Mouse (Mus musculus): ENCODE measurements around the gene Ppil4. TPM values are rescaled to one million over a fixed set of nuclear protein-coding genes. Genes with fewer than 3 reads are reported as not detected.

Gene Ppil4
- polyA plus RNA-seq, 1 experiment from 2014 or later, result 42.5 TPM

DNA sequence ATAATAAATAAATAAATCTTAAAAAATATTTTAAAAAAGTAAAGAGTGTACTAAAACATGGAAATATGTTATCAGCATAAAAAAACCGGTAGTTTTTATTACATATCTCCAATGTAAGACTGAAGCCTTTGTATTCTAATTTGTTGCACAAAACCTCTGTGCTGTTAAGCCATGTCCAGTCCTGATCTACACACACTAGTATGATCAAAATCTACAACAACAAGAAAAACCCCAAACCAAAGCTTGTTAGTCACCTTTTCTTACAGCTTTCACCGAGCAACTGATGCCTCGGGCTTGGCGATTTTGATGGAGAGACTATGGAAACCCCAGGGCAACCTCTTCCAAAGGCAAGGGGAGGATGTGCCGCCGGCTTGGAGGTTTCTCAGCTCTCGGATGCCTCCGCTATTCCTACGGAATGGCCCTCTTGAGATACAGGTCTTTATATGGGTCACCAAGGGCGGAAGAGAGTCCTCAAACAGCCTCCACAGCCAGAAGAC lies 389 bp upstream of the Ppil4 start:
- Histone ChIP-seq H3K36me3 (peaks cover 27% of the 10 kb centered on the region), H3K27me3 (no peaks in the 10 kb centered on the region), H3K9me3 (no peaks in the 10 kb centered on the region), H3K4me2 (peak overlapping the region; percentile 64), H3K4me3 (peak overlapping the region; percentile 88), H3K9ac (peak overlapping the region; percentile 87), H3K4me1 (replicated peaks) (peaks cover 28% of the 10 kb centered on the region), H3K27ac (replicated peaks) (peak overlapping the region; percentile 70)
- WGBS, result 0% methylated on average over 10 of the region's 10 CpGs
- ATAC-seq (ENCODE audit: low read depth), result peak; percentile 4

DNA sequence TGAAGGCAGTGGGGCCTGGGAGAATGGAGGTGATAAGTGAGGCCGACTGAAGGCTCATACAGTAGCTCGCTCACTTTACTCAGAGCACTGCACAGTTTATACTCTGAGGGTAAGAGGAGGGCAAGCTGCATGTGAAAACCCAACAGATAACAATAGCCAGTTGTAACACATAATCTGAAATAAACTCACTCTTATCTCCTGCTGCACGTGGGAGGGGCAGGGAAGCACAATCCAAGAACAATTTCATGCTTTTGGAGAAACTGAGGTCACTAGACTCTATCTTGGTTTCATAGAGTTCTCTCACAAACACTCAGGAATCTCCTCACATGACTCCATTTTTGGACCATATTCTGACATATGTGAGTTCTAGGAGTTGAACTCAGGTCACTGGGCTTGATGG lies 8.6 kb downstream of the Ppil4 start:
- Histone ChIP-seq H3K27ac (replicated peaks) (no peak overlapping the region), H3K9me3 (no peaks in the 10 kb centered on the region), H3K9ac (no peak overlapping the region), H3K27me3 (no peaks in the 10 kb centered on the region), H3K4me1 (replicated peaks) (no peaks in the 10 kb centered on the region), H3K4me2 (no peak overlapping the region), H3K4me3 (no peak overlapping the region), H3K36me3 (peaks cover 90% of the 10 kb centered on the region)
- 94% methylated on average over 3 of the region's 3 CpGs for WGBS
- no peak for ATAC-seq (ENCODE audit: low read depth)

DNA sequence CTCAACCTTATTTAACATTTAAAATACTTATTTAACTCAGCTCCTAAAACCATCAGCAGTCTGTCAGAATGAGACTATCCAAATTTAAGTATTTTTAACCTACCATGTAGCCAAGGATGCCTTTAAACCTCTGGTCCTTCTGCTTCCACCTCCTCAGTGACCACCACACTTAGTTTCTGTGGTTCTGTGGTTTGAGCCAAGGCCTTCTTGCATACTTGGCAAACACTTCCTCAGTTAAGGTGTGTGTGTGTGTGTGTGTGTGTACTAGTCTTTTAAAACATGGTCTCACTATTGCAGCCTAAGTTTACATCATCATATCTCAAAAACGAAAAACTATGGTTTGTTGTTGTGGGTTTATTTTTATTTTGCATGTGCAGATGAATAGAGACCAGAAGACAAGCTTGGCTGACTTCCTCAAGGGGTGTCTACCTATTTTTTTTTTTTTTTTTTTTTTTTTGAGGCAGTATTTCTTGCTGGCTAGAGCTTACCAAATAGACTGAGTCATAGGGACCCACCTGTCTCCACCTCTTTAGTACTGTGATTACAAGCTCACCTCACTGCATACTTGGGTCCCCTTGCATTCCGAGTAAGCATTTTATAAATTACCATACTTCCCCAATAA lies 9.9 kb downstream of the Ppil4 start:
- no peak for ATAC-seq (ENCODE audit: low read depth)
- Histone ChIP-seq H3K36me3 (peaks cover 86% of the 10 kb centered on the region), H3K4me1 (replicated peaks) (no peaks in the 10 kb centered on the region), H3K4me2 (no peak overlapping the region), H3K4me3 (no peak overlapping the region), H3K27me3 (no peaks in the 10 kb centered on the region), H3K9me3 (no peaks in the 10 kb centered on the region), H3K27ac (replicated peaks) (no peak overlapping the region), H3K9ac (no peak overlapping the region)
- 92% methylated on average over 2 of the region's 2 CpGs for WGBS

DNA sequence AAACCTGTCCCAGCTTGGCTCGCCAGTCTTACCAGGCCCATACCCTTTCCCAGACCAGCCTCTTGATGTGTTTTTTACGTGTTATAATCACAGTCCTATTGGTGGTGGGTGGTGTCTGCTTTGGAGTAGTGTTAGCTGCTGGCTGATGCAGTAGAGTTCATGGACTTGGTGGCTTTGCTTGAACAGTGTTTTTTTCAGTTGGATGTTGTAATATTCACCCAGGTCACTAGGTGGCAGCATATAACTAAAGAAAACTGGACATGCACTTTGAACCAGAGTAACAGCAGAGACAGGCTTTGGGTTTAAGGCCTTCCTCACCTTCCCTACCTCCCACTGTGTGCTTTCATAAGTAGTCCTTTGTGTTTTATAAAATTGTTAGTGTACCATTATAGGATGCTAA lies 17.2 kb downstream of the Ppil4 start:
- no peak overlapping the region for H3K9ac ChIP-seq
- H3K36me3 ChIP-seq, result peaks cover 78% of the 10 kb centered on the region
- H3K4me2 ChIP-seq, result no peak overlapping the region
- no peaks in the 10 kb centered on the region for H3K4me1 ChIP-seq (replicated peaks)
- no peak overlapping the region for H3K27ac ChIP-seq (replicated peaks)
- ATAC-seq (ENCODE audit: low read depth), result peak; percentile 27; the same call in 1 of the 2 replicates
- H3K27me3 ChIP-seq, result no peaks in the 10 kb centered on the region
- no peak overlapping the region for H3K4me3 ChIP-seq
- H3K9me3 ChIP-seq, result no peaks in the 10 kb centered on the region
- WGBS, result 55% methylated on average over 2 of the region's 2 CpGs

DNA sequence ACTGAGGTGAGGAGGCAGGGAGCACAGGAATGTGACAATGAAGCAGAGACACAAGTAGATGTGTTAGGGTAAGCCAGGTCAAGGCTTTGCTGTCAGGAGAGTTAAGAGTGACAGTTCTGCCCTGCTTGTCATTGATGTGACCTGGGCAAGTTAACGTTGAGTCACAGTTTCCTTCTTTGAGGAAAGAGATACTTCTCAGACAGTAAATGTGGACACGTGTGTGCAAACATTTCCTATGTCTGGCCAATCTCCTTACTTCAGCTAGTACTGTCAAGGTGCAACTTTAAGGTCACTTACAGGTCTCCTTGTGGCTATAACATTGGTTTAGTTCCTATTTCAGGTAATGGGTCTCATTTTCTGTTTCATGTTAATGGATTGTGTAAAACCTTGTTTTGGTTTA lies 23.8 kb downstream of the Ppil4 start:
- Histone ChIP-seq H3K9ac (no peak overlapping the region), H3K9me3 (no peaks in the 10 kb centered on the region), H3K27ac (replicated peaks) (no peak overlapping the region), H3K27me3 (no peaks in the 10 kb centered on the region), H3K36me3 (peaks cover 80% of the 10 kb centered on the region), H3K4me3 (no peak overlapping the region), H3K4me2 (no peak overlapping the region), H3K4me1 (replicated peaks) (no peaks in the 10 kb centered on the region)
- 92% methylated on average over 2 of the region's 2 CpGs for WGBS
- no peak for ATAC-seq (ENCODE audit: low read depth)

DNA sequence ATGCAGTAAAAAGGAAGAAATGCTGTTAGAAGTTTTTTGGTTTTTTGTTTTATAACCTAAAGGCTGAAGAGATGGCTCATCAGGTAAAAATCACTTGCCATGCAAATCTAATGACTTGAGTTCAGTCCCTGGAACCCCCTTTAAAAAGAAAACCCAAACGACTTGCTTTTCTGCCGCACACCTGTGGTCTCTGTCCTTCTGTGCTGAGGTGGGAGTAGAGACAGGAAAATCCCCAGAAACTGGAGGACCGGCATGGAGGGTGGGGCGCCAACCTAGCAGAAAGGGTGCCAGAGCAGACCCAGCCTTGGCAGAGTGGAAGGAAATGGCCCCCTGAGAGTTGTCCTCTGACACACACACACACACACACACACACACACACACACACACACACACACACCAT lies 26.0 kb downstream of the Ppil4 start:
- Histone ChIP-seq H3K9ac (no peak overlapping the region), H3K4me2 (no peak overlapping the region), H3K9me3 (no peaks in the 10 kb centered on the region), H3K4me3 (no peak overlapping the region), H3K27me3 (no peaks in the 10 kb centered on the region), H3K36me3 (peaks cover 77% of the 10 kb centered on the region), H3K4me1 (replicated peaks) (no peaks in the 10 kb centered on the region), H3K27ac (replicated peaks) (no peak overlapping the region)
- WGBS, result 89% methylated on average over 4 of the region's 4 CpGs
- no peak for ATAC-seq (ENCODE audit: low read depth)

DNA sequence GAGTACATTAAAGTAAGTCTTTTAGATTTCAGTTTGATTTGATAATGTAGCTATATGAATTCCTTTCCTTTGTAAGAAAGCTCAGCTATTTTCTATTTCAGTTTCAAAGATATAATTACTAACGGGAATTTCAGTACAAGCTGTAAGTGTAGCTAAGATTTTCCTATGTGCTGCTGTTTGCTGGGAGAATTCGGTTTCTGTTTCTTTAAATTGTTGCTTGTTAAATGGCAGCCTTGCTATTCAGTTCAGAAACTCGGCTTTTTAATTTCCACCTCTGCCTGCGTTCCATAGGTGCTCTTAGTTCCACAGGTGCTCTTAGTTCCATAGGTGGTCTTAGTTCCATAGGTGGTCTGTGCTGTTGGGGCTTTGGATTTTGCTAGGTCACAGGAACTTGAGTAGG lies 26.5 kb downstream of the Ppil4 start:
- Histone ChIP-seq H3K27me3 (no peaks in the 10 kb centered on the region), H3K9me3 (no peaks in the 10 kb centered on the region), H3K4me1 (replicated peaks) (no peaks in the 10 kb centered on the region), H3K36me3 (peaks cover 77% of the 10 kb centered on the region), H3K9ac (no peak overlapping the region), H3K4me3 (no peak overlapping the region), H3K27ac (replicated peaks) (no peak overlapping the region), H3K4me2 (no peak overlapping the region)
- ATAC-seq (ENCODE audit: low read depth), result no peak
- WGBS, result 94% methylated on average over 4 of the region's 4 CpGs

DNA sequence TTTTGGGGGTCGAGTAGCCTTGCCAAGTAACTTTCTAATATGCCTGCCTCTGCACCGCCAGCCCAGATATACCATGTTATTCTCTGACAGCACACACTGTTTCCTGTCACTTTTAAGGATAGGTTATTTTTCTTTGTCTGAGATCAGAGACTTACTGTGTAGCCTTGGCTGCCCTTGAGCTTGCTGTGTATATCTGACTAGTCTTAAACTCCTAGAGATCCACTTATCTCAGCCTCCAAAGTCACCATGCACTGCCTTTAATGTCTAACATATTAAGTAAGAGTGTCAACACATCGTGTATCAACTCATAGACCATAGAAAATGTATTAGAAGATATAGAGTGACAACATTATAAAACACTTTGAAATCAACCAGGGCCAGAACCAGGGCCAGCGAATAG lies 26.9 kb downstream of the Ppil4 start:
- Histone ChIP-seq H3K4me1 (replicated peaks) (no peaks in the 10 kb centered on the region), H3K9me3 (no peaks in the 10 kb centered on the region), H3K27ac (replicated peaks) (no peak overlapping the region), H3K9ac (no peak overlapping the region), H3K4me2 (no peak overlapping the region), H3K4me3 (no peak overlapping the region), H3K36me3 (peaks cover 73% of the 10 kb centered on the region), H3K27me3 (no peaks in the 10 kb centered on the region)
- no peak for ATAC-seq (ENCODE audit: low read depth)
- WGBS, result 95% methylated on average over 4 of the region's 4 CpGs

DNA sequence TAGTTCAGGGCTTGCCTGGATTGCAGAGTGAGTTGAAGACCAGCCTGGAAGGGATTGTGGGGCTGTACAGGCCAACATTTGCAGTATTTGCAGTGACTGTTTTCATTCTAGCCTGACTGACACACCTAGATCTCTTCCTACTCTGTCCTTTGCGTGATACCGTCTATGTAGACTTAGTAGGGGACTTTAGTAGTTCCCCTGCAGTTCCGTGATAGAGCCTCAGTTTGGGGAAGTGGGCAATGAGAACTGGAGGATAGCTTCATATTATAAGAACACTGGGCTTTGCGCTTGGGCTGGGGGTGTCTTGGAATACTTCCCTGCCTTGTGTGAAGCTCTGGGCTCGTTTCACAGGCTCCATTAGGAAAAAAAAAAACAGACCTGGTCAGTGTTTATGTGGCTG lies 27.5 kb downstream of the Ppil4 start:
- Histone ChIP-seq H3K27ac (replicated peaks) (no peak overlapping the region), H3K36me3 (peaks cover 69% of the 10 kb centered on the region), H3K4me3 (no peak overlapping the region), H3K27me3 (no peaks in the 10 kb centered on the region), H3K4me1 (replicated peaks) (no peaks in the 10 kb centered on the region), H3K9me3 (no peaks in the 10 kb centered on the region), H3K4me2 (no peak overlapping the region), H3K9ac (no peak overlapping the region)
- ATAC-seq (ENCODE audit: low read depth), result no peak
- WGBS, result 91% methylated on average over 5 of the region's 5 CpGs

DNA sequence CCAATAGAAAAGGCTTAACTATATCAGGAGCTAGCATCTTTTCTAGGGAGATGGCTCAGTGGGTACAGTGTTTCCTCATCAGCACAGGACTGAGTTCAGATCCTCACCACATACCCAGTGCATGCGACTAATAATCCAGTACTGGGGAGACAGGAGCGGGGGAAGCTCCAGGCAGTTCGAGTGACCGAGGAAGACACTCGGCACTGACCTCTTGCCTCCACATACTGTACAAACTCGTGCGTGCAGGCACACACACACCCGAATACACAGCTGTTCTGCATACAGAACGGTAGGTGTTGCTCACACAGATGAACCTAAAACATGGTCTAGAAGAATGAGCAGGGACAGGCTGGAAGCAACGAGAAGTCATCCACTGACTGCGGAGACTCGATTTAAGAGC lies 29.3 kb downstream of the Ppil4 start:
- no peak for ATAC-seq (ENCODE audit: low read depth)
- 95% methylated on average over 12 of the region's 12 CpGs for WGBS

DNA sequence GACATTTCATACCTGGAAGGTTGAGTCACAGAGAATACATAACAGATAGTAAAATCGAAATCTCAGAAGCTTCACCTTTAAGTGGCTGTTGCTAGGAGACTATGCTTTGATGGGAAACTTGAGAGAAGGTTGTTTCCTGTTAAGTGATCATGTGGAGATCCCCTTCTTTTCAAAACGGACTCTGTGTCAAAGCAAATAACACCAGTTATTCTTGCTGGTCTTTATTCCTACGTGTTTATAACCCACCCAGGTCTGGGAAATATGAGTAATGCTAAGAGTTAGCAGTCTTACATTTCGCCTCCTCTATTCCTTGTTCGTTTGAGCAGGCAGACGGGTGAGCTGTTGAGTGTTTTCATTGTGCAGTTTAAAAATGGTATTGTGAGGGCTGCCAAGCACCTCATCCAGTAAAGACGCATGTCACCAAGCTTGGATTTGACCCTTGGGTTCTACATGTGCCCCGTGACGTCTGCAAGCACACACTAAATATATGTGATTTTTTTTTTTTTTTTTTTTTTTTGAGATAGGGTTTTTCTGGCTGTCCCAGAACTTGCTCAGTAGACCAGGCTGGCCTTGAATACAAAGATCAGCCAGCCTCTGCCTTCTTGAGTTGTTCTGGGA lies 32.1 kb downstream of the Ppil4 start:
- Histone ChIP-seq H3K4me3 (no peak overlapping the region), H3K9me3 (no peaks in the 10 kb centered on the region), H3K36me3 (peaks cover 49% of the 10 kb centered on the region), H3K9ac (no peak overlapping the region), H3K4me1 (replicated peaks) (no peaks in the 10 kb centered on the region), H3K4me2 (no peak overlapping the region), H3K27ac (replicated peaks) (no peak overlapping the region), H3K27me3 (no peaks in the 10 kb centered on the region)
- no peak for ATAC-seq (ENCODE audit: low read depth)
- WGBS, result 91% methylated on average over 9 of the region's 9 CpGs

More for the DNA sequence above, 29.3 kb downstream of the Ppil4 start:
- Histone ChIP-seq H3K4me1 (replicated peaks) (no peaks in the 10 kb centered on the region), H3K27ac (replicated peaks) (no peak overlapping the region), H3K4me3 (no peak overlapping the region), H3K9me3 (no peaks in the 10 kb centered on the region), H3K4me2 (no peak overlapping the region), H3K36me3 (peaks cover 64% of the 10 kb centered on the region), H3K9ac (no peak overlapping the region), H3K27me3 (no peaks in the 10 kb centered on the region)

DNA sequence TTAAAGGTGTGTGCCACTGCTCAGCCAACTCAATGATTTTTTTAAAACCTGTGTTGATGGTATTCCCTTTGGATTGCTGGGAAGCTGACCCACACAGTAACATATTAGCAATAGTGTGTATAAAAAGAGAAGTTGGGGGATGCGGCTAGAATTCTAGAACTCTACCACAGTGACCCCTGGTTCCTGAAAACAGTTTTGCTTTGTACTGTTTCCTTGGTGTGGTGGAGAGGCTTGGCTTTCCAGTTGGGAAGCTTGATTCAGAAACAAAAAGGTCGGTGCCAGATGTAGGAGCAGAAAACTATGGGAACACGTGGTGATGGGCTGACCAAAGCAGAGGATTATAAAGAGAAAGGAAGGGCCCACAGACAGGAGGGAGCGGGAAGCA lies 32.6 kb downstream of the Ppil4 start:
- no peaks in the 10 kb centered on the region for H3K27me3 ChIP-seq
- peaks cover 45% of the 10 kb centered on the region for H3K36me3 ChIP-seq
- H3K9ac ChIP-seq, result no peak overlapping the region
- no peak overlapping the region for H3K4me2 ChIP-seq
- no peaks in the 10 kb centered on the region for H3K9me3 ChIP-seq
- H3K4me1 ChIP-seq (replicated peaks), result no peaks in the 10 kb centered on the region
- H3K27ac ChIP-seq (replicated peaks), result no peak overlapping the region
- no peak overlapping the region for H3K4me3 ChIP-seq
- WGBS, result 92% methylated on average over 4 of the region's 4 CpGs
- ATAC-seq (ENCODE audit: low read depth), result no peak

DNA sequence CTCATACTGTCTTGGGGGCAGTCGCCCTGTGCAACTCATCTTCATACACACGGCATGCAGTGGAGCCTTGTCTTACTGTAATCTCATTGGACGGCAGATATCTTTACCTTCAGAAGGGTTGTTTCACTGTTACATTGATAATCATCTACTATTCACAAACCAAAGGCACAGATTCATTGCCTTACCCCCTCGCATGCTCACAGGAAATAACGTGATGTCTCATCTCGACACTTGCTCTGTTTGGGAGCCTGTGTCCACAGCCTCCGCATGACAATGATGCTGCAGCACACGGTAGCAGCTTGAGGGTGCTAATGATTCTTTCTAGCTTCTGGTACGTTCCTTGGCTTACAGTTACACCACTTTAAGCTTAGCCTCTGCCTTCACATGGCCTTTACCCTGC lies 33.4 kb downstream of the Ppil4 start:
- no peaks in the 10 kb centered on the region for H3K4me1 ChIP-seq (replicated peaks)
- no peak overlapping the region for H3K4me3 ChIP-seq
- peaks cover 36% of the 10 kb centered on the region for H3K36me3 ChIP-seq
- H3K9me3 ChIP-seq, result no peaks in the 10 kb centered on the region
- H3K9ac ChIP-seq, result no peak overlapping the region
- no peak for ATAC-seq (ENCODE audit: low read depth)
- H3K4me2 ChIP-seq, result no peak overlapping the region
- no peak overlapping the region for H3K27ac ChIP-seq (replicated peaks)
- 91% methylated on average over 9 of the region's 9 CpGs for WGBS
- H3K27me3 ChIP-seq, result no peaks in the 10 kb centered on the region
